Mouse (Mus musculus): Measurements from ENCODE around the gene Rhox4d. TPM values are rescaled to one million over a fixed set of nuclear protein-coding genes. Genes with fewer than 3 reads are reported as not detected.
"Not testable (repeated sequence)": the region's sequence is repeated elsewhere in the genome, so short reads cannot be mapped to it uniquely, and the experiment has no call there.

Rhox4d gene
- polyA plus RNA-seq (2016; fragmentation: Nextera tagmentation; extraction: Ambion mirVana) = 0.14 TPM in 1 of 2 replicates, not detected in the other

DNA sequence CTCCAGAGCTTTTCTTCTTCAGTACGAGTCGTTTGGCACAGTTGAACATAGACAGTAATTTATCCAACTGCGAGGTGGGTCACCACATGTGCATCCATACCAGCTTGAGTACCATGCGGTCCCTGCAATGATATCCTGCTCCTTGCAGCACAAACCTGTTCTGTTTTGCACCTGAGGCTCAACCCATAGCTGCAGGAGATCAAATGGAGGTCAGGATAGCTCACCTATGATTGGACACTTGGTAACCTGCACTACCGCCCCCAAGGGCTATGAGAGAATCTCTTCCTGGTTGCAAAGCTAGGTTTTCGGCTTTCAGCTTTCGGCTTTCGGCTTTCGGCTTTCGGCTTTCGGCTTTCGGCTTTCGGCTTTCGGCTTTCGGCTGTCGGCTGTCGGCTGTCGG is at the start of gene Rhox4d:
TSS of gene Rhox4d (plus strand) at position 301 of the 400 bp plus-strand sequence.
- H3K9me3 ChIP-seq (replicated peaks); H3K4me3 ChIP-seq; DNase-seq (ENCODE audit: low spot score); H3K36me3 ChIP-seq; H3K27me3 ChIP-seq (ENCODE audit: low read depth, poor library complexity, severe bottlenecking); H3K4me1 ChIP-seq; H3K27ac ChIP-seq (replicated peaks): not testable (repeated sequence)
- WGBS = 94% methylated on average over 14 of the region's 18 CpGs

- WGBS = 95% methylated on average over 14 of the region's 14 CpGs
These were observed 34.1 kb upstream of the Rhox4d start, which contains the start of gene Rhox4c for GRCm38 (mm10) chrX:37480037-37480436. TSS of gene Rhox4c (plus strand) at chrX:37480337.

GRCm38 (mm10) chrX:37530152-37530551 is 16.0 kb downstream of the Rhox4d start, which contains the start of gene Rhox2e:
TSS of gene Rhox2e (plus strand) at chrX:37530452.
- 98% methylated on average over 2 of the region's 8 CpGs for WGBS
- H3K27me3 ChIP-seq (ENCODE audit: low read depth, poor library complexity, severe bottlenecking) = not testable (repeated sequence)

More at GRCm38 (mm10) chrX:37480037-37480436, 34.1 kb upstream of the Rhox4d start, which contains the start of gene Rhox4c:
- not testable (repeated sequence) for H3K9me3 ChIP-seq (replicated peaks); H3K27ac ChIP-seq (replicated peaks); H3K4me1 ChIP-seq; H3K36me3 ChIP-seq; H3K4me3 ChIP-seq; DNase-seq (ENCODE audit: low spot score); H3K27me3 ChIP-seq (ENCODE audit: low read depth, poor library complexity, severe bottlenecking)

DNA sequence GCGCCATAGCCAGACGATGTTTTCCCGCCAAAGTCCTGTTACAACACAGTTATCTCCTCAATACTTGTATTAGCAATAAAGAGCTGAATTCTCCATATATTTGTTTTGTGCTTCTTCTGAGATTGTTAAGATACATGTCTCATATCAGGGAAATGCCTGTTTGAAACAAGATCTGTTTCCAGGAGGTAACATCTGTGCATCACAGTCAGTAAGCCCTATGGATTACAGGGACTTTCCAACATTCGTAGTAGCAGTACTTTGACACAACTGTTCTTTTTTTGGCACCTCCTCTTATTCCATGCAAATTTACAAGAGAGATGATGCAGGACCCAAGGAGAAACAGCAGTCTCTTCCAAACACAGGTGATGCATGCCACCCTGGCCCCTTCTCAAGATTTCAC is 27.6 kb downstream of the Rhox4d start, which contains the start of gene Rhox3e:
TSS of gene Rhox3e (plus strand) at position 301 of the 400 bp plus-strand sequence.
- H3K27ac ChIP-seq (replicated peaks); H3K9me3 ChIP-seq (replicated peaks); H3K27me3 ChIP-seq (ENCODE audit: low read depth, poor library complexity, severe bottlenecking); H3K4me1 ChIP-seq; H3K4me3 ChIP-seq; DNase-seq (ENCODE audit: low spot score); H3K36me3 ChIP-seq: not testable (repeated sequence)
- WGBS = no CpG with 5 or more reads among the region's 4 CpGs

More at GRCm38 (mm10) chrX:37530152-37530551, 16.0 kb downstream of the Rhox4d start, which contains the start of gene Rhox2e:
- not testable (repeated sequence) for H3K27ac ChIP-seq (replicated peaks); H3K36me3 ChIP-seq; H3K4me1 ChIP-seq; DNase-seq (ENCODE audit: low spot score); H3K4me3 ChIP-seq; H3K9me3 ChIP-seq (replicated peaks)

GRCm38 (mm10) chrX:37557112-37557511 is 43.0 kb downstream of the Rhox4d start, which contains the start of gene Rhox4e:
TSS of gene Rhox4e (plus strand) at chrX:37557412.
- WGBS = 97% methylated on average over 11 of the region's 18 CpGs
- H3K4me1 ChIP-seq; H3K4me3 ChIP-seq; H3K9me3 ChIP-seq (replicated peaks); H3K27me3 ChIP-seq (ENCODE audit: low read depth, poor library complexity, severe bottlenecking); H3K27ac ChIP-seq (replicated peaks); H3K36me3 ChIP-seq; DNase-seq (ENCODE audit: low spot score): not testable (repeated sequence)

Other genes with a start within 250 kb of the Rhox4d start
- gene Rhox4a, start 249.0 kb upstream of the Rhox4d start, polyA plus RNA-seq (2016; fragmentation: Nextera tagmentation; extraction: Ambion mirVana) = not detected in 2 replicates
- gene Rhox3a2, start 134.3 kb upstream of the Rhox4d start, polyA plus RNA-seq (2016; fragmentation: Nextera tagmentation; extraction: Ambion mirVana) = not detected in 2 replicates
- 0.20 and 0.21 TPM in 2 replicates for gene Rhox4a2, start 123.5 kb upstream of the Rhox4d start, polyA plus RNA-seq (2016; fragmentation: Nextera tagmentation; extraction: Ambion mirVana)
- not detected in 2 replicates for gene Rhox2b, start 102.3 kb upstream of the Rhox4d start, polyA plus RNA-seq (2016; fragmentation: Nextera tagmentation; extraction: Ambion mirVana)
- gene Rhox4b, start 81.9 kb upstream of the Rhox4d start, polyA plus RNA-seq (2016; fragmentation: Nextera tagmentation; extraction: Ambion mirVana) = 0.20 and 0.48 TPM in 2 replicates
- gene Rhox2c, start 60.7 kb upstream of the Rhox4d start, polyA plus RNA-seq (2016; fragmentation: Nextera tagmentation; extraction: Ambion mirVana) = 0.57 TPM in 1 of 2 replicates, not detected in the other
- gene Rhox3c, start 55.8 kb upstream of the Rhox4d start, polyA plus RNA-seq (2016; fragmentation: Nextera tagmentation; extraction: Ambion mirVana) = not detected in 2 replicates
- gene Rhox4c, start 34.0 kb upstream of the Rhox4d start, polyA plus RNA-seq (2016; fragmentation: Nextera tagmentation; extraction: Ambion mirVana) = not detected in 2 replicates
- gene Rhox2d, start 20.9 kb upstream of the Rhox4d start, polyA plus RNA-seq (2016; fragmentation: Nextera tagmentation; extraction: Ambion mirVana) = not detected in 2 replicates
- gene Rhox2e, start 16.1 kb downstream of the Rhox4d start, polyA plus RNA-seq (2016; fragmentation: Nextera tagmentation; extraction: Ambion mirVana) = 0.25 TPM in 1 of 2 replicates, not detected in the other
- not detected in 2 replicates for gene Rhox3e, start 27.7 kb downstream of the Rhox4d start, polyA plus RNA-seq (2016; fragmentation: Nextera tagmentation; extraction: Ambion mirVana)
- gene Rhox4e, start 43.1 kb downstream of the Rhox4d start, polyA plus RNA-seq (2016; fragmentation: Nextera tagmentation; extraction: Ambion mirVana) = not detected in 2 replicates
- gene Rhox2f, start 57.0 kb downstream of the Rhox4d start, polyA plus RNA-seq (2016; fragmentation: Nextera tagmentation; extraction: Ambion mirVana) = 0.24 TPM in 1 of 2 replicates, not detected in the other
- gene Rhox3f, start 66.6 kb downstream of the Rhox4d start, polyA plus RNA-seq (2016; fragmentation: Nextera tagmentation; extraction: Ambion mirVana) = not detected in 2 replicates
- not detected in 2 replicates for gene Rhox4f, start 93.3 kb downstream of the Rhox4d start, polyA plus RNA-seq (2016; fragmentation: Nextera tagmentation; extraction: Ambion mirVana)
- not detected in 2 replicates for gene Rhox3g, start 114.3 kb downstream of the Rhox4d start, polyA plus RNA-seq (2016; fragmentation: Nextera tagmentation; extraction: Ambion mirVana)
- not detected in 2 replicates for gene Rhox2g, start 129.1 kb downstream of the Rhox4d start, polyA plus RNA-seq (2016; fragmentation: Nextera tagmentation; extraction: Ambion mirVana)
- gene Rhox4g, start 137.0 kb downstream of the Rhox4d start, polyA plus RNA-seq (2016; fragmentation: Nextera tagmentation; extraction: Ambion mirVana) = not detected in 2 replicates
- gene Rhox3h, start 154.4 kb downstream of the Rhox4d start, polyA plus RNA-seq (2016; fragmentation: Nextera tagmentation; extraction: Ambion mirVana) = not detected in 2 replicates
- gene Rhox2h, start 158.9 kb downstream of the Rhox4d start, polyA plus RNA-seq (2016; fragmentation: Nextera tagmentation; extraction: Ambion mirVana) = not detected in 2 replicates

All from midbrain, embryonic 10.5 days (tissue).